ENCODE assay signal across 8 mouse cellular contexts in the genomic region with DNA sequence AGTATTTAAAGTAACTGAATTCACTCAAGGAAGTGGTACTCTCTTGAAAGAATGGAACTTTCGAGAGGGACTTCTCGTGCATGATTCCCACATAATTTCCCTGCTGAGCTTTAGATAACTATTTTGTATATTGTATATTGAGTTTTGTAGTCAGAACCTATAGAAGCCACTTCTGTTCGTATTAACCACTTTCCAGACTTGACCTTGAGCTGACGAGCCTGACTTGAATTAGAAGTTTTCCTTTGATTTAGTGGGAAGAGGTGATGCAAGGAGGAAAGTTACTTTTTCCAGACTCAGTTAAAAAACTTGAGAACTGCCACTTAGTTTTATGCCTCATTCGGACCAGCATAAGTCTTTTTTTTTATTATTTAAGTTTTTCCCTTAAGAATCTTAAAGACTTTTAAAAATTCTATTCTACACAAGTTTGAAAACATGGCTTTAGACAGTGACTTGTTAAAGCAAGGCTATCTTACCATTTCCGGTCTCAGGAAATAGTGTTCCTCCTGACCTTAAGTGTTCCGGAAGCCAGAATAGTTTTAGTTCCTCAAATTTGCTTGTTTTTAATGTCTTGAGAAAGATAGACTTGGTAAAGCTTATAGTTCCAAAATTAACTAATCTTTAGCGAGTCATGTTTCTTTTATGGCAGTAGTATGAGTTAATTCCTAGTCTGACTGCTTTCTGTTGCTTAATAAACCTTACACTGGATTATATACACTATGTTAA. TPM values are rescaled to one million over a fixed set of nuclear protein-coding genes. Genes with fewer than 3 reads are reported as not detected.
DNase-seq lines count a peak whose midpoint lies in the region; ATAC-seq lines count a peak whose summit lies in the region.

No protein-coding gene starts in this region.

- H3K4me3 ChIP-seq in limb, embryonic 12.5 days (replicated peaks) = no peak overlapping the region
- no peak overlapping the region for H3K4me3 ChIP-seq in limb, embryonic 10.5 days
- peak overlapping the region; percentile 79 for H3K4me3 ChIP-seq in embryonic facial prominence, embryonic 15.5 days (replicated peaks)
- no peak overlapping the region for H3K4me3 ChIP-seq in intestine, embryonic 16.5 days (ENCODE audit: low read length)
- H3K4me3 ChIP-seq in neural tube, embryonic 13.5 days = peak overlapping the region; percentile 85

- DNase-seq in limb, embryonic 10.5 days (ENCODE audit: low spot score) = no peak
- no peak for DNase-seq in cerebellum, postnatal 36 days
- no peak for DNase-seq in cerebellum, postnatal 4 days (ENCODE audit: low spot score in 2 of 2)
- DNase-seq in left cerebral cortex, postnatal 4 days = no peak

- H3K9me3 ChIP-seq in limb, embryonic 12.5 days = no peaks in the 10 kb centered on the region
- H3K9me3 ChIP-seq in limb, embryonic 10.5 days (replicated peaks) = no peaks in the 10 kb centered on the region
- no peaks in the 10 kb centered on the region for H3K9me3 ChIP-seq in embryonic facial prominence, embryonic 15.5 days (replicated peaks)
- H3K9me3 ChIP-seq in intestine, embryonic 16.5 days (ENCODE audit: control insufficient read depth, low read length) = no peaks in the 10 kb centered on the region
- H3K9me3 ChIP-seq in neural tube, embryonic 13.5 days = no peaks in the 10 kb centered on the region

- H3K36me3 ChIP-seq in limb, embryonic 12.5 days = no peaks in the 10 kb centered on the region
- peaks cover 4% of the 10 kb centered on the region; the same call in 1 of the 2 replicates for H3K36me3 ChIP-seq in limb, embryonic 10.5 days
- no peaks in the 10 kb centered on the region for H3K36me3 ChIP-seq in embryonic facial prominence, embryonic 15.5 days
- H3K36me3 ChIP-seq in intestine, embryonic 16.5 days (ENCODE audit: control insufficient read depth, insufficient read depth, low read length) = no peaks in the 10 kb centered on the region
- no peaks in the 10 kb centered on the region for H3K36me3 ChIP-seq in neural tube, embryonic 13.5 days

- peaks cover 18% of the 10 kb centered on the region for H3K4me1 ChIP-seq in limb, embryonic 12.5 days (replicated peaks)
- peaks cover 26% of the 10 kb centered on the region for H3K4me1 ChIP-seq in limb, embryonic 10.5 days
- peaks cover 38% of the 10 kb centered on the region for H3K4me1 ChIP-seq in embryonic facial prominence, embryonic 15.5 days
- peaks cover 14% of the 10 kb centered on the region for H3K4me1 ChIP-seq in intestine, embryonic 16.5 days (ENCODE audit: control insufficient read depth, insufficient read depth, low read length)
- H3K4me1 ChIP-seq in neural tube, embryonic 13.5 days (replicated peaks) = peaks cover 60% of the 10 kb centered on the region

- peak overlapping the region; percentile 93 for H3K4me2 ChIP-seq in limb, embryonic 12.5 days
- H3K4me2 ChIP-seq in embryonic facial prominence, embryonic 15.5 days (replicated peaks) = peak overlapping the region; percentile 76; the same call in 1 of the 2 replicates
- peak overlapping the region; percentile 31; the same call in 1 of the 2 replicates for H3K4me2 ChIP-seq in intestine, embryonic 16.5 days (ENCODE audit: low read depth, low read length)
- peak overlapping the region; percentile 94 for H3K4me2 ChIP-seq in neural tube, embryonic 13.5 days

- no peak overlapping the region for H3K27ac ChIP-seq in limb, embryonic 12.5 days
- H3K27ac ChIP-seq in limb, embryonic 10.5 days = no peak overlapping the region
- no peak overlapping the region for H3K27ac ChIP-seq in embryonic facial prominence, embryonic 15.5 days (replicated peaks)
- H3K27ac ChIP-seq in intestine, embryonic 16.5 days (ENCODE audit: low read length) = no peak overlapping the region
- no peak overlapping the region for H3K27ac ChIP-seq in neural tube, embryonic 13.5 days (replicated peaks)

- no peaks in the 10 kb centered on the region for H3K27me3 ChIP-seq in limb, embryonic 12.5 days
- no peaks in the 10 kb centered on the region for H3K27me3 ChIP-seq in limb, embryonic 10.5 days (ENCODE audit: low read depth, poor library complexity, severe bottlenecking)
- H3K27me3 ChIP-seq in embryonic facial prominence, embryonic 15.5 days = no peaks in the 10 kb centered on the region
- no peaks in the 10 kb centered on the region for H3K27me3 ChIP-seq in intestine, embryonic 16.5 days (replicated peaks; ENCODE audit: control insufficient read depth, insufficient read depth, low read length)
- H3K27me3 ChIP-seq in neural tube, embryonic 13.5 days = no peaks in the 10 kb centered on the region

- intact Hi-C loops in left cerebral cortex, postnatal 4 days (cut with DNase I) = loop anchor here (5.0 kb wide), 1 partner anchor 100 kb away; a partner anchor contains a TSS

- WGBS in limb, embryonic 12.5 days = 79% methylated on average over 8 of the region's 8 CpGs
- 86% methylated on average over 8 of the region's 8 CpGs for WGBS in limb, embryonic 10.5 days
- 74% methylated on average over 8 of the region's 8 CpGs for WGBS in embryonic facial prominence, embryonic 15.5 days
- WGBS in intestine, embryonic 16.5 days = 71% methylated on average over 8 of the region's 8 CpGs
- 80% methylated on average over 8 of the region's 8 CpGs for WGBS in neural tube, embryonic 13.5 days

- no peak for ATAC-seq in limb, embryonic 12.5 days (ENCODE audit: insufficient number of reproducible peaks, insufficient read depth, low FRiP score, low TSS enrichment, low read depth)
- ATAC-seq in embryonic facial prominence, embryonic 15.5 days (ENCODE audit: insufficient number of reproducible peaks, low FRiP score, low TSS enrichment, low read depth) = no peak
- no peak for ATAC-seq in intestine, embryonic 16.5 days
- ATAC-seq in neural tube, embryonic 13.5 days (ENCODE audit: low read depth) = no peak

- H3K9ac ChIP-seq in limb, embryonic 12.5 days (replicated peaks) = no peak overlapping the region
- H3K9ac ChIP-seq in embryonic facial prominence, embryonic 15.5 days = no peak overlapping the region
- no peak overlapping the region for H3K9ac ChIP-seq in intestine, embryonic 16.5 days (ENCODE audit: low read depth, low read length)
- H3K9ac ChIP-seq in neural tube, embryonic 13.5 days = no peak overlapping the region

RNA-seq across cellular contexts. Expression of a gene that starts 1.6 kb away (rescaled TPM):
- not detected in 2 replicates for polyA plus RNA-seq in limb, embryonic 12.5 days (2016; fragmentation: Nextera tagmentation; extraction: Ambion mirVana)
- not detected in 2 replicates for polyA plus RNA-seq in limb, embryonic 10.5 days (2016; fragmentation: Nextera tagmentation; extraction: Ambion mirVana)
- polyA plus RNA-seq in embryonic facial prominence, embryonic 15.5 days (2015; fragmentation: Nextera tagmentation; extraction: Ambion mirVana) = not detected in 2 replicates
- polyA plus RNA-seq in intestine, embryonic 16.5 days (2015; fragmentation: Nextera tagmentation; extraction: Ambion mirVana) = not detected in 2 replicates
- not detected in 2 replicates for polyA plus RNA-seq in neural tube, embryonic 13.5 days (2015; fragmentation: Nextera tagmentation; extraction: Ambion mirVana)
- total RNA-seq in left cerebral cortex, postnatal 4 days (2021) = under 1 TPM in 1 of 2 experiments, not detected in 1; 0.64 TPM

RNA-seq across cellular contexts. Expression of a gene that starts 2.1 kb away (rescaled TPM):
- 10.6 and 11.4 TPM in 2 replicates for polyA plus RNA-seq in limb, embryonic 12.5 days (2016; fragmentation: Nextera tagmentation; extraction: Ambion mirVana)
- 5.0 and 7.4 TPM in 2 replicates for polyA plus RNA-seq in limb, embryonic 10.5 days (2016; fragmentation: Nextera tagmentation; extraction: Ambion mirVana)
- 11.1 and 11.8 TPM in 2 replicates for polyA plus RNA-seq in embryonic facial prominence, embryonic 15.5 days (2015; fragmentation: Nextera tagmentation; extraction: Ambion mirVana)
- 11.9 and 14.9 TPM in 2 replicates for polyA plus RNA-seq in intestine, embryonic 16.5 days (2015; fragmentation: Nextera tagmentation; extraction: Ambion mirVana)
- polyA plus RNA-seq in neural tube, embryonic 13.5 days (2015; fragmentation: Nextera tagmentation; extraction: Ambion mirVana) = 13.6 and 15.0 TPM in 2 replicates
- total RNA-seq in left cerebral cortex, postnatal 4 days (2021) = 10 to 100 TPM; 84.1 to 87.2 TPM

RNA-seq across cellular contexts. Expression of a gene that starts 6.0 kb away (rescaled TPM):
- 170 and 181 TPM in 2 replicates for polyA plus RNA-seq in limb, embryonic 12.5 days (2016; fragmentation: Nextera tagmentation; extraction: Ambion mirVana)
- 188 and 253 TPM in 2 replicates for polyA plus RNA-seq in limb, embryonic 10.5 days (2016; fragmentation: Nextera tagmentation; extraction: Ambion mirVana)
- polyA plus RNA-seq in embryonic facial prominence, embryonic 15.5 days (2015; fragmentation: Nextera tagmentation; extraction: Ambion mirVana) = 201 and 206 TPM in 2 replicates
- 214 and 238 TPM in 2 replicates for polyA plus RNA-seq in intestine, embryonic 16.5 days (2015; fragmentation: Nextera tagmentation; extraction: Ambion mirVana)
- 163 and 172 TPM in 2 replicates for polyA plus RNA-seq in neural tube, embryonic 13.5 days (2015; fragmentation: Nextera tagmentation; extraction: Ambion mirVana)
- total RNA-seq in left cerebral cortex, postnatal 4 days (2021) = 10 to 100 TPM; 72.4 to 79.6 TPM

RNA-seq across cellular contexts. Expression of a gene that starts 8.6 kb away (rescaled TPM):
- 0.10 TPM in 2 replicates for polyA plus RNA-seq in limb, embryonic 12.5 days (2016; fragmentation: Nextera tagmentation; extraction: Ambion mirVana)
- polyA plus RNA-seq in limb, embryonic 10.5 days (2016; fragmentation: Nextera tagmentation; extraction: Ambion mirVana) = 0.04 and 0.10 TPM in 2 replicates
- not detected in 2 replicates for polyA plus RNA-seq in embryonic facial prominence, embryonic 15.5 days (2015; fragmentation: Nextera tagmentation; extraction: Ambion mirVana)
- 0.04 TPM in 1 of 2 replicates, not detected in the other for polyA plus RNA-seq in intestine, embryonic 16.5 days (2015; fragmentation: Nextera tagmentation; extraction: Ambion mirVana)
- 0.11 TPM in 1 of 2 replicates, not detected in the other for polyA plus RNA-seq in neural tube, embryonic 13.5 days (2015; fragmentation: Nextera tagmentation; extraction: Ambion mirVana)
- total RNA-seq in left cerebral cortex, postnatal 4 days (2021) = not detected

RNA-seq across cellular contexts. Expression of a gene that starts 28.4 kb away (rescaled TPM):
- polyA plus RNA-seq in limb, embryonic 12.5 days (2016; fragmentation: Nextera tagmentation; extraction: Ambion mirVana) = 12.9 and 14.0 TPM in 2 replicates
- polyA plus RNA-seq in limb, embryonic 10.5 days (2016; fragmentation: Nextera tagmentation; extraction: Ambion mirVana) = 15.0 and 18.0 TPM in 2 replicates
- polyA plus RNA-seq in embryonic facial prominence, embryonic 15.5 days (2015; fragmentation: Nextera tagmentation; extraction: Ambion mirVana) = 24.5 and 35.9 TPM in 2 replicates
- polyA plus RNA-seq in intestine, embryonic 16.5 days (2015; fragmentation: Nextera tagmentation; extraction: Ambion mirVana) = 19.9 and 22.6 TPM in 2 replicates
- polyA plus RNA-seq in neural tube, embryonic 13.5 days (2015; fragmentation: Nextera tagmentation; extraction: Ambion mirVana) = 18.5 and 21.7 TPM in 2 replicates
- total RNA-seq in left cerebral cortex, postnatal 4 days (2021) = 10 to 100 TPM; 47.7 to 50.4 TPM

Comparison
In these comparisons a context has a peak if more than half of its experiments do, and no peak if none do; other contexts are left out.
1. H3K4me2 ChIP-seq: peak in every context shown above with its lines; median percentile 94 in neural tube, embryonic 13.5 days; 93 in limb, embryonic 12.5 days; 76 in embryonic facial prominence, embryonic 15.5 days; 31 in intestine, embryonic 16.5 days.
2. H3K4me3 ChIP-seq: peak in embryonic facial prominence, embryonic 15.5 days (single experiment) and neural tube, embryonic 13.5 days (single experiment); none in limb, embryonic 12.5 days (single experiment), limb, embryonic 10.5 days (single experiment) and intestine, embryonic 16.5 days (single experiment).